Mouse (Mus musculus) embryonic stem cell, embryonic (primary cell): ENCODE measurements around the gene Gm20388.

ENCODE experiments used
- CTCF ChIA-PET, 4 experiments: fragments of 300-600 bp in 2 of 4; fragments of 350-600 bp in 2 of 4; sonication (Branson Sonifier 250); formaldehyde crosslinking; loops; one replicate each; lab custom pipeline; 2022; ENCODE audit warnings: inconsistent platforms in 2 of 4; lab: Charles Lee
- POLR2A ChIA-PET, 4 experiments: fragments of 300-600 bp in 2 of 4; fragments of 350-600 bp in 2 of 4; sonication (Branson Sonifier 250); formaldehyde crosslinking; loops; one replicate each; lab custom pipeline; 2022; ENCODE audit warnings: antibody characterized with exemption in 4 of 4, inconsistent platforms in 1 of 4; lab: Charles Lee

Gm20388 gene

DNA sequence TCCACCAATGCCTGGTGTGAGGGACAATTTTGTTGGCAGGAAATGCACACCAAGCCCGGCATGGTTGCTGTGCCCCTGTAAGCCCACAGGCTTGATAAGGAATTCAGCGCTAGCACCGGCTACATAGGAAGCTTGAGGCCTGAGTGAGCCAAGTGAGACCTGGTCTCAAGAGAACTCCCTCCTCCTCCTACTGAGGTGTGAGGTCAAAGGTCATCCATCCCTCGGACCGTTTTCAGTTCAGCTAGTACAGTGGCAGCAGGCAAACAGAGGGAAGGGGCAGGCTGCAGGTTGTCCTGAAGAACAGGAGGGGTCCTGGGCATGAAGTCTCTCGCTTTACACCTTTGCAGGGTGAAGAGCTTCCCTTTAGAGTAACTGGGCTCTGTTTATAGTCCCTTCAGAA is 720.2 kb downstream of the Gm20388 start:
- POLR2A ChIA-PET: interaction anchor here (0.9 to 3.6 kb wide), 10 partner anchors 9 to 298 kb away, joined by 3 to 25 read pairs (median 4); no protein-coding TSS in a partner anchor

GRCm38 (mm10) chr8:120631441-120632375 is 721.1 kb downstream of the Gm20388 start:
- ChIA-PET POLR2A (interaction anchor here (0.6 to 3.6 kb wide), 15 partner anchors 8 to 298 kb away, joined by 3 to 25 read pairs (median 4); partner anchors contain the start of gene Gins2 (in 1 of the 4)), CTCF (interaction anchor here in 3 of 4 experiments (0.5 to 2.9 kb wide), 11 partner anchors 9 to 593 kb away, joined by 3 to 12 read pairs (median 3); no protein-coding TSS in a partner anchor)

More for the DNA sequence above, 720.2 kb downstream of the Gm20388 start:
- CTCF ChIA-PET: interaction anchor here in 3 of 4 experiments (0.5 to 1.8 kb wide), 5 partner anchors 81 to 592 kb away, joined by 3 to 4 read pairs (median 3); no protein-coding TSS in a partner anchor

GRCm38 (mm10) chr8:120632969-120633664 is 722.5 kb downstream of the Gm20388 start:
- POLR2A ChIA-PET: interaction anchor here in 3 of 4 experiments (0.5 to 3.6 kb wide), 12 partner anchors 9 to 1199 kb away, joined by 3 to 25 read pairs (median 4); no protein-coding TSS in a partner anchor
- CTCF ChIA-PET: interaction anchor here (0.6 to 2.9 kb wide), 16 partner anchors 8 to 454 kb away, joined by 3 to 15 read pairs (median 4); no protein-coding TSS in a partner anchor

DNA sequence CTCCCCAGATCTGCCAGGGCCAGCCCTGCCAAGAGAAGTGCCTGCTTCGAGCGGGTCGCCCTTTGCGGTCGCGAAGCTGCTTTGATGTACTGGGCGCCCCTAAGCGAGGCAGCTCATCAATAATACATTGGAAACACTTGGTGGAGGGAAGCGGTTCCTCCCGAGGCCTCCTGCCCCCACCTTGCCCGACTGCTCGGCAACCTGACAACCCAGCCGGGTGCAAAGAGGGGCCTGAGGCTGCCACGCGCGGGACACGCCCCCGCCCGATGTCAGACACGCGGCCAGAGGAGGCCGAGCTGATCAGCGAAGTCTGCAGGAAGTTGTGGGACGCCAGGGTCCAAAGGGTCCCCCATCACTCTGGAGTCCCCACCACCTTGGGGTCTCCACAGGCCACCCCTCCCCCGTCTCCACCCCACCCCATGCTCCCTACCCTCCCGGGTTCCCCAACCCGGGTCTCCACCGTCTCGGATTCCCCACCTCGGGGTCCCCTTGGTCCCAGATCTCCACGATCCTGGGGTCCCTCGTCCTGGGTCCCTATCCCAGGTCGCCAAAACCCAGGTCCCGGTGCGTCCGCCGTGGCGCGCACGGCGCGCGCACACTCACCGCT is 723.1 kb downstream of the Gm20388 start:
- CTCF ChIA-PET: interaction anchor here (0.6 to 2.9 kb wide), 16 partner anchors 9 to 455 kb away, joined by 3 to 15 read pairs (median 4); no protein-coding TSS in a partner anchor
- POLR2A ChIA-PET: interaction anchor here in 2 of 4 experiments (0.9 to 3.6 kb wide), 9 partner anchors 9 to 32 kb away, joined by 3 to 25 read pairs (median 5); no protein-coding TSS in a partner anchor

GRCm38 (mm10) chr8:120634329-120634839 is 723.7 kb downstream of the Gm20388 start:
- ChIA-PET CTCF (interaction anchor here in 2 of 4 experiments (0.8 to 2.9 kb wide), 2 partner anchors 8 kb away, joined by 4 to 12 read pairs; no protein-coding TSS in a partner anchor), POLR2A (interaction anchor here in 3 of 4 experiments (0.6 to 3.6 kb wide), 5 partner anchors 8 to 294 kb away, joined by 3 to 24 read pairs (median 4); no protein-coding TSS in a partner anchor)

GRCm38 (mm10) chr8:120641245-120641644 is 730.6 kb downstream of the Gm20388 start:
- CTCF ChIA-PET: interaction anchor here in 2 of 4 experiments (0.7 to 2.4 kb wide), 8 partner anchors 8 to 353 kb away, joined by 3 to 12 read pairs (median 5); partner anchors contain the start of gene Gm27021 (in 1 of the 2)
- POLR2A ChIA-PET: interaction anchor here in 2 of 4 experiments (0.6 to 3.6 kb wide), 5 partner anchors 9 to 306 kb away, joined by 3 to 24 read pairs (median 3); no protein-coding TSS in a partner anchor

GRCm38 (mm10) chr8:120642031-120642662 is 731.5 kb downstream of the Gm20388 start:
- CTCF ChIA-PET: interaction anchor here (0.6 to 2.4 kb wide), 35 partner anchors 8 to 497 kb away, joined by 3 to 17 read pairs (median 4); partner anchors contain the start of genes Gins2 (in 1 of the 4) and Gm27021 (in 1 of the 4)
- POLR2A ChIA-PET: interaction anchor here in 3 of 4 experiments (0.5 to 3.6 kb wide), 13 partner anchors 9 to 307 kb away, joined by 3 to 24 read pairs (median 3); no protein-coding TSS in a partner anchor

- POLR2A ChIA-PET: interaction anchor here in 2 of 4 experiments (1.1 to 3.6 kb wide), 4 partner anchors 8 to 25 kb away, joined by 3 to 24 read pairs (median 3); no protein-coding TSS in a partner anchor
- CTCF ChIA-PET: interaction anchor here in 1 of 4 experiments (1.6 kb wide), 1 partner anchor 34 kb away, joined by 3 read pairs; no protein-coding TSS in a partner anchor
Measured at GRCm38 (mm10) chr8:120644663-120645062, 734.0 kb downstream of the Gm20388 start.

- CTCF ChIA-PET: interaction anchor here in 1 of 4 experiments (0.6 kb wide), 1 partner anchor 1013 kb away, joined by 3 read pairs; no protein-coding TSS in a partner anchor
- POLR2A ChIA-PET: interaction anchor here in 3 of 4 experiments (1.0 to 1.6 kb wide), 3 partner anchors 11 to 29 kb away, joined by 3 to 6 read pairs (median 4); no protein-coding TSS in a partner anchor
Measured at GRCm38 (mm10) chr8:120647532-120647931, 736.9 kb downstream of the Gm20388 start, which contains the start of gene 1190005I06Rik. 1190005I06Rik (minus strand) TSS chr8:120647632.

GRCm38 (mm10) chr8:120656322-120657052 is 745.8 kb downstream of the Gm20388 start:
- ChIA-PET CTCF (interaction anchor here in 2 of 4 experiments (0.8 to 1.0 kb wide), 4 partner anchors 8 to 60 kb away, joined by 3 read pairs; no protein-coding TSS in a partner anchor), POLR2A (interaction anchor here (0.6 to 2.6 kb wide), 13 partner anchors 9 to 814 kb away, joined by 3 to 15 read pairs (median 4); partner anchors contain the start of genes Cox4i1 (in 2 of the 4), Gm27021 (in 2 of the 4) and Emc8 (in 1 of the 4))

DNA sequence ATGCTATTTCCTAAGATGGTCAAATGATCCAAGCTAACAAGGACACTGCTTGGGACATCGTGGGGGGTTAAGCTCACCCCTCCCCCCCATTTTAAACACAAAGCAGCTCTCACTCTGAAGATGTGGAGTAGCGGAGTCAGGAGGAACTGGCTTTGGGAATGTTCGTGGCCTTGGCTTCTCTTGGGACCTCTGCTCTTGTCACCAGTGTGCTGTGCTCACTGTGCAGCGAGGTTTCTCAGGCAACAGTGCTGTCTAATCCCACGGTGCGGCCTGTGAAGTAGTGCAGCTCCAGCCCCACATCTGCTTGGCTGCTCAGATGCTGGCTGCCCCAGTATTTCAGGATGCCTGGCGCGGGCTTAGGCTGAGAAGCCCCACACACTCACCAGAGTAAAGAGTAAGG is 746.8 kb downstream of the Gm20388 start:
- ChIA-PET POLR2A (interaction anchor here in 2 of 4 experiments (0.6 to 2.5 kb wide), 6 partner anchors 10 to 69 kb away, joined by 3 to 15 read pairs (median 4); partner anchors contain the start of genes Cox4i1 (in 1 of the 2), Emc8 (in 1 of the 2) and Gm27021 (in 1 of the 2)), CTCF (interaction anchor here in 3 of 4 experiments (0.5 to 0.9 kb wide), 4 partner anchors 15 to 176 kb away, joined by 3 to 4 read pairs (median 3); no protein-coding TSS in a partner anchor)

DNA sequence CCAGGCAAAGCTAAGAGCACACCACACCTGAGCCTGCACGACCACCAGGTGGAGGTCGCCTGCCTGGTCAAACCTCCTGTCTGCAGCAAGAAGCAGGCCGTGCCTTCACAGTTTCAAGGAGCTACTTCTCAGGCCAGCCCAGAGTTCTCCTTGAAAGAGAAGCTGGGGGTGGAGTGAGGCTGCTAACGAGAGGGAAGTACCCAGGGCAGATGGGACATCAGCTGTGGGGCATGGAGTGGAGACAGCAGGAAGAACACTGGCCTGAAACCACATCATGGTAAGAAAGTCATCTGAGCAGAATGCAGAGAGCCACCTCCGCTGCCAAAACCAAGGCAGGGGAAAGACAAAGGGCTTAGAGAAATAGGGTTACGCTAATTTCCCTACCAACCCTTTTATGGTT is 753.9 kb downstream of the Gm20388 start:
- ChIA-PET CTCF (interaction anchor here (0.7 to 1.9 kb wide), 8 partner anchors 9 to 388 kb away, joined by 3 to 6 read pairs (median 3); no protein-coding TSS in a partner anchor), POLR2A (interaction anchor here in 2 of 4 experiments (0.8 to 1.7 kb wide), 10 partner anchors 8 to 73 kb away, joined by 3 to 9 read pairs (median 3); no protein-coding TSS in a partner anchor)

- POLR2A ChIA-PET: interaction anchor here in 3 of 4 experiments (0.6 to 3.0 kb wide), 14 partner anchors 8 to 339 kb away, joined by 3 to 15 read pairs (median 4); no protein-coding TSS in a partner anchor
Measured at GRCm38 (mm10) chr8:120665726-120666455, 755.2 kb downstream of the Gm20388 start.

More at GRCm38 (mm10) chr8:120665726-120666455, 755.2 kb downstream of the Gm20388 start:
- CTCF ChIA-PET: interaction anchor here (0.6 to 3.0 kb wide), 14 partner anchors 10 to 1236 kb away, joined by 3 to 14 read pairs (median 5); no protein-coding TSS in a partner anchor
